Mouse (Mus musculus): ENCODE measurements at regions not wholly inside any gene's neighbourhood (a gene's known extent, or its start where the extent isn't known, plus 50 kb on each side); places are given as distances from the start of the nearest gene placed in this dataset.

GRCm38 (mm10) chr8:92491533-92491932, 134.1 kb downstream of the Irx5 start:
- TF ChIP-seq CTCF (IDR thresholded peaks at IDR 0.05; ENCODE audit: borderline replicate concordance, extremely low read depth, insufficient read depth, insufficient read length) (peak; percentile 18; the same call in 1 of the 2 replicates), POLR2A (IDR thresholded peaks at IDR 0.05; ENCODE audit: borderline replicate concordance, extremely low read depth, insufficient read depth, insufficient read length, poor library complexity, severe bottlenecking) (no peak)

All from brain, embryonic 14.5 days (tissue).